Mouse (Mus musculus) Muller cell, postnatal 12 days (primary cell): ENCODE measurements at regions not wholly inside any gene's neighbourhood (a gene's known extent, or its start where the extent isn't known, plus 50 kb on each side); places are given as distances from the start of the nearest gene placed in this dataset.

Experiments
- DNase-seq: peaks from one replicate; pipeline ENCODE4 v3.0.0-alpha.2; 2015; ENCODE audit errors: inconsistent ontology term

DNA sequence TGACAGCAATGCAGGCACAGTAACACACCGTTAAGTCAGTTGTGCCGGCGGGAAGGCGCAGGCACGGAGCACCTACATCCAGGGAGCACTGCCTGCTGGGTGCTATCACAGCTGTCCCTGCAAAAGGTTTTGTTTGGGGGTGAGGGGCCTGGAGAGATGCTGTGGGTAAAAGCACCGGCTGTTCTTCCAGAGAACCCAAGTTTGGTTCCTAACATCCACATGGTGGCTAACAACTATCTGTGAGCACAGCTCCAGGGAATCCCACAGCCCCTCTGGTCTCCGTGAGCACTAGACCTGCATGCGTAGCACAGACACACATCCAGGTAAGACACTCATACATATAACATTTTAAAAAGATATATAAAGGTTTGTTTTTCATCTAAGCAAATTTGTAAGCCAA, 72.0 kb upstream of the Slc38a4 start:
- DNase-seq: no peak

DNA sequence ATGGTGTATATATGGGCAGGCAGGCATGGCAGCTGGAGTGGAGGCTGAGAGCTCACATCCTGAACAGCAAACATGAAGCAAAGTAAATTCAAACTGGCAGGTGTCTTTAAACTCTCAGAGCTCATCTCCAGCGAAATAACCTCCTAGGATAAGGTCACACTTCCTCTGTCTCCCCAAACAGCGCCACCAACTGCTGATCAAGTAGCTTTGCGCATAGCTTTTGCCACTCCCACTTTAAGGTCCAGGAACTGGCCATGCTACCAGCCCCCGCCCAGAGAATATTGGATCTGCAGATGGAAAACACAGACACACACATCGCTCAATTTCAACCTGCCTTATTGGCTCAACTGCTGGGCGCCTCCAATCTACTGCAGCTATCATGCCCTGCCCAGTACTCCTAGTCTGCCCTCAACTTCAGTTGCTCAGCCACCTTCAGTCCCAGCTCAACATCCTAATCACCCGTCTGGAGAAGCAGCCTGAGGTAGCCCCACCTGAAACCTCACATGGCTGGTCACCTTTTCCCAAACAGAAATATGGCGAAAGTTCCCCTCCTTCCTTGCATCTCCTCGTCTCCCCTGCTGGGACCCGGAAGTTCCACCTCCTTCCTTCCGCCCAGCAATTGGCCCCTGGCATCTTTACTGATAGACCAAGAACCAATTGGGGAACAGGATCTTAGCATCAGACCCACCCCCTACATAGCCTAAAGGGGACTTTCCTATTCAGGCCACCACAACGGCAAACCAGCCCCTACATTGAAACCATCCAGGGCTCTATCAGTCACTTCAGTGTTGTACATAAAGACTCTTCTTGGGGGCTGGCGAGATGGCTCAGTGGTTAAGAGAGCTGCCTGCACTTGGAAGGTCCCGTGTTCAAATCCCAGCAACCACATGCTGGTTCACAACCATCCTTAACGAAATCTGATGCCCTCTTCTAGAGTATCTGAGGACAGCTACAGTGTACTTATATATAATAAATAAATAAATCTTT, 70.4 kb upstream of the Slc38a4 start:
- no peak for DNase-seq

DNA sequence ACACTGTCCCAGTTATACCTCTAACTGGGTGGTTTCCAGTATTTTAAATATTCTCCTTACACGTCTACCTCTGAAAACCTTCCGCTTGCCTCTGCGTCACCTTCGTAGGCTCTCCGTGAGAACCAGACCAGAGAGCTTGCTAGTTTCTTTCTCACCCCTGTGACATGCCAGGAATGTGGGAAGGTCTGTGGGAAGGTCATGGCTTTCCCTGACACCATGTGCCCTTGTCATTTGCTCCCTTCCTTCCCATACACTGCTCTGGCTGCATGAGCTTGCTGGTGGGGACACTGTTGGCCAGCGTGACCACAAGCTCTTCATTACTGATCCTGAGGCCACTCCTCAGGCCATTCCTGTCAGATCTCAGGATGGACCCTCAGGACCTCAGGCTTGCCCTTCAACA, 66.5 kb upstream of the Slc38a4 start:
- no peak for DNase-seq

DNA sequence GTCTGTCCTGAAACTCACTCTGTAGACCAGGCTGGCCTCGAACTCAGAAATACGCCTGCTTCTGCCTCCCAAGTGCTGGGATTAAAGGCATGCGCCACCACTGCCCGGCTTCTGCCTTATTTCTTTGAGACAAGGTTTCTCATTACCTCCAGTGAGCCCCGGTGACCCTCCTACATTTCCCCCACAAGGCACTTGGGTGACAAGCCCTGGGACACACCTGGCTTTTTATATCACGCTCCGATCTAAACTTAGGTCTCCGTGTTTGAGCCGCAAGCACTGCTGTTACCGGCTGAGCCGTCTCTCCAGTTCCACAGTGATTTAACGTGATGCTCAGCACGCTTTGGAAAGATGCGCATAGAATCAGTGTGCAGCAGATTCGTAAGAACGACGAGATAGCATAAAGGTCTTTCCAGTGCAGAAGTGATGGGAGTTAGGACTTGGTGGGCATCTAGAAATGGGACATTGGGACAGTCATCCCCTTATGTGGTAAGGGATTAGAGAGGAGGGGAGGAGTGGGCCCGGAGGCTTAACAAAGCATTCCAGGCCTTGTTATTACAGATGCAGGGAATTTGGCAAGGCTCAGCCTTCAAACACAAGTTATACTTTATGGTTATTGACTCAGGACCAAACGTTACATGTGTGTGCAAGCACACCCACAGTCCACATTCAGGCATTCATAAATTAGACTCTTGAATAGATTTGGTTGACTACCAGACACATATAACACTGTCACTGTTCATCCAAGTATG, 56.9 kb upstream of the Slc38a4 start:
- DNase-seq: no peak

DNA sequence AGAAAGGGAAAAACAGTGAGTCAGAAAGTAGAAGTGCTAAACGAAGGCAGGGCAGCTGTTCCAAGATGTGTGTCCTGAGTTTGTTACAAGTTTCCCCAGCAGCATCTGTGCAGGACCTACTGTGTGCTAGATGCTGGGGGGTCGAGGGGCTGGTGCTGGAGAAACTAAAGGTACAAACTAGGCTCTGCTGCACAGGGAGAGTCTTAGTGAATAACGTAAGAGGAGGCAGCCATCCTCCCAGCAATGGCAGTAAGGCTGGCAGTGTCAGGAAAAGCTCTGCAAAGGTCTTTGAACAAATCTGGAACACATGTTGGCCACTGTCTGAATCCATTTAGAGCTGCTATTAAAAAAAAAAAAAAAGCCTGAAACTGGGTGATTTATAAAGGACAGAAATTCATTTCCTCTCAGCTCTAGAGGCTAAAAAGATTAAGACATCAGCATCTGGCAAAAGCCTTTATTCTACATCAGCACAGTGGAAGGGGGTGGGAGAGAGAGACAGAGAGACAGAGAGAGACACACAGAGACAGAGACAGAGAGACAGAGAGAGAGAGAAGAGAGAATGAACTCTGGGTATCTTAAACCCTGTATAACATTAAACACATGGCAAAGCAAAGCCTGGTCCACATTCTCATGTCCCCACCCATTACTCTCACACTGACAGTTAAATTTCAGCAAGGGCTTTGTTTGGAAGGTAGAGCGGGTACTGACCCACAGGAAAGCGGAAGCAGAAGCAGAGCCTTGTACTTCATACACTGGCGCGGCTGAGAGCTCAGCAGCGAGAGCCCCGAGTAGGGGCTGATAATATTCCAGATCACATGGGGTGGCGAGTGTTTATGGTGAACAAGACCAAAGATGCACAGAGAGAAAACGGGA, 55.8 kb upstream of the Slc38a4 start:
- DNase-seq: no peak

DNA sequence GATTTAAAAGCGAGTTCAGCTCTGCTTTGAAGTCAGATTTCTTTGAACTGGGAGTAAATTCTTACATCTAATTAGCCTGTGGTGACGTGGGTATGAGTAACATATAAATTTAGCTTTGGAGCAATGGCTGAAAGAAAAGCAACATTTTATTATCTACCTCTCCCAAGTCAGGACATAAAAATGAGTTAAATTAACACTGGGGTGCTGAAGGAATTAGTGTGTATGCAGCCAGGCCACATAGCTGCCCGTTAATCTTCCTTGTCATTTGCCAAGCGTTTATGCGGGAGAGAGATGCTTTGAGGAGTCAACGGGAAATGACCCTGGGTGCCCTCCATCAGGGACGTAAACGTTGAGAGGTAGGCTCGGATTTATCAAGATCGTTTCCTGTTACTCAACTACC, 52.0 kb upstream of the Slc38a4 start:
- DNase-seq: no peak

DNA sequence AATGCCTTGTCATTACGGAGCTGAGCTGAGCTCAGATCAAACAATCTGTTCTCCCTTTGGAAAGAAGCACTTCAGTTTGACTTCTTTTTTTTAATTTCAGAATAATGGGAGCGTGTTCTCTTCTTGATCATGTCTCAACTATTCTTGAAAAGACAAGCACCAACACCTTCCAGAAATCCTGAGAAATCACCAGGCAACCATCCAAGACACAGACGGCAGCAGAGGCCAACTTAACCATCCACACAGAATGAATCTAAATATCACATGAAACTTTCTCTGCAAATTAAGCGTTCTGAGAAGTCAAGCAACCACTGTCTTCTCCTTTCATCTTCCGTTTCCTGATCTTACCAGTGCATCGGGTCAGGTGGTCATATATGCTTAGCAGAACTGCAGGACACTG, 50.8 kb upstream of the Slc38a4 start:
- DNase-seq: no peak
